Mouse (Mus musculus): ENCODE measurements around the gene Trem1.

Gene Trem1

DNA sequence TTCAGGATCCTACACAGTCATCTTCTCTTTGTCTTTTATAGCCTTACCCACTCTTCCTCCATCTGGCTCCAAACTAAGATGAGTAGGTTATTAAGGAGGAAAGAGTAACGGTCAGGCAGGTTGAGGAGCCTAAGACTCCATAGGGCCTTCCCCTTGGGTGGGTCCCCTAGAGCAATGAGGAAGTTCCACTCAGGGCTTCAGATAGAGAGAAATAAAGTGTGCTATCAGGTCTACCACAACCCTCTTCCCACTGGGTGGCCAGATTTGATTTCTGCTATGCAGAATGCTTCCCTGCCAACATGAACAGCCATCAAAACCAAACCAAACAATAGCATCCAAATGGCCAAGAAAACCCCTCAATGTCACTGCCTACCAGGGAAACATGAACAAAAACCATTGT is 35.0 kb downstream of the Trem1 start:
- in situ Hi-C loops (cut with MboI, MseI) = no loop called here

DNA sequence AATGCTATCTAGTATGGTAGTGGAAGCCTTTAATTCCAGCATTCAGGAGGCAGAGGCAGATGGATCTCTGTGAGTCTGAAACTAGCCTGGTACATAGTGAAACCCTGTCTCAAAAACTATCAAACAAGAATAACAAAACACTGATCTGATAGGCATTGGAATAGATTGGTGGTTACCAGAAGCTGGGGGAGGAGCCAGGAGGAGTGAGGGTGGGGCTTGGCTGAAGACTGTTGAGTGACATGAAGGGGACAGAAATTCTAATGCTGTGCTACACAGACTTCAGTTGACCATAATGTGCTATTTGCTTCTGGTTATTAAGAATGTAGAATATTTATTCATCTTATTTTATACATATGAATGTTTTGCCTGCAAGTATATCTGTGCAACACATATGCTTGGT is 35.7 kb downstream of the Trem1 start:
- in situ Hi-C loops (cut with MboI, MseI) = no loop called here

DNA sequence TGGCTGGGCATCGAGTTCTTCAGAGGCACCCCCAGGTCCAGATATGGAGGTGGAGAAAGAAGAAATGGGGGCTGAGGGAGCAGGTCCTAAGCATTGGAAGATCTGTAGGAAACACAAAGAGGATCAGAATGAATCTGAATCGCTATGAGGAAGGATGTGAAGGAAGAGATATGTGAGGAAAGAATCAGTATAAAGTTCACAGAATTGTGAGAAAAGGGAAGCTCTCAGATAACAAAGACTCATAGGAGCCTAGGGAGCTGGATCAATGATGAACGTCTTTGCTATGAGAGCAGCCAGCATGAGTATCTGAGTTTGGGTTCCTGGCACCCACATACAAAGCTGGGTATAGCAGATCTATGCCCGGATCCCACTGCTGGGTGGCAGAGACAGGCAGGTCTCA is 37.3 kb downstream of the Trem1 start:
- in situ Hi-C loops (cut with MboI, MseI) = loop anchor here (5.0 kb wide), 1 partner anchor 67 kb away; no protein-coding TSS in a partner anchor

DNA sequence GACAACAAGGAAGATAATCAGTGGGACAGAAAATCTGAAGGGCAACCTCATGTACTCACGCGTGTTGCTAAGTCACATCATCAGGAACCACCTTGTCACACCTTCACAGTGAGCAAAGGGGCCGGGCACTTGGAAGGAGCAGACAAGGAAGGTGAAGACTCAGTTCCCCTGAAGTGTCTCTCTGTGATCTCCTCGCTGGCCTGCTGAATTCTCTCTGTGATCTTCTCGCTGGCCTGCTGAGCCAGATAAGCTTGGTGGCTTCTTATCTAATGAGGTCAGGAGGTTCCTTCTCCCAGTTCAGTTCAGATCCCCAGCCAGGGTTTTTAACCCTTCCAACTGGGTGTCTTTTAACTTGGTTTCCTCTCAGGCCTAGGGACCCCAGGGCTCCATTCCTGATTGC is 39.6 kb downstream of the Trem1 start:
- in situ Hi-C loops (cut with MboI, MseI) = loop anchor here (5.0 kb wide), 1 partner anchor 65 kb away; no protein-coding TSS in a partner anchor

DNA sequence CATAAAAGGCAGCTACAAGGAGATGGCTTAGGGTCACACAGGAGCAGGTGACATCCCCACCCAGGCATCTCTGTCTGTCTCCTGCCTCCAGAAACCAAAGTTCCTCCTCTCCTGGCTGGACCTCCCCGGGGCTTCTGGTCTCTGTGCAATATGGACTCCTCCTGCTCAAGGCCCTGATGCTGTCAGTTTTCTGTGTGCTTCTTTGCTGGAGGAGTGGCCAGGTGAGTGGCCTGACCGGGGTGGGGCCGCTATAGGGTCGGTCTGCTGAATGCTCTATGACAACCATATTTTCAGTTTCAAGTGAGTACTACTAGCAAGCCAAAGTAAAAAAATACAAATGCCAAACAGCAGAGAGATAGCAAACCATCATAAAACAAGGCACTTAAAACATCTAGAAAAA is 40.0 kb downstream of the Trem1 start:
- in situ Hi-C loops (cut with MboI, MseI) = loop anchor here (5.0 kb wide), 1 partner anchor 65 kb away; no protein-coding TSS in a partner anchor

DNA sequence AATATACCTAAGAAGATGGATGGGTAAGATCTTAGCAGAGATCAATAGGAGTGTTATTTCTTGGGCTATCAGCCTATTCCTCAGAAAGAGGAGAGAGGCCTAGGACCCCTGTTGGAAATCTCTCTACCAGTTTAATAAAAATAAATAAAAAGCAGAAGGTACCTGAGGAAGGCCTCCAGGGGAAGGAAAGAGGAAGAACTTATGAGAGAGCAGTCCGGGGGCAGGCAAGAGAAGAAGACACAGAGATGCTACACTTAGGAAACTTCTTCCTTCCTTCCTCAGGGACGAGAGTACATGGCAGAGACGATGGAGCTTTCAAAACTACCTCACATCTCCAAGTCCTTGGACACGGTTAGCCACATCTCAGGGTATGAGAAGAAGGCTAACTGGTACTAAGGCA is 41.5 kb downstream of the Trem1 start:
- in situ Hi-C loops (cut with MboI, MseI) = loop anchor here (5.0 kb wide), 1 partner anchor 63 kb away; no protein-coding TSS in a partner anchor

DNA sequence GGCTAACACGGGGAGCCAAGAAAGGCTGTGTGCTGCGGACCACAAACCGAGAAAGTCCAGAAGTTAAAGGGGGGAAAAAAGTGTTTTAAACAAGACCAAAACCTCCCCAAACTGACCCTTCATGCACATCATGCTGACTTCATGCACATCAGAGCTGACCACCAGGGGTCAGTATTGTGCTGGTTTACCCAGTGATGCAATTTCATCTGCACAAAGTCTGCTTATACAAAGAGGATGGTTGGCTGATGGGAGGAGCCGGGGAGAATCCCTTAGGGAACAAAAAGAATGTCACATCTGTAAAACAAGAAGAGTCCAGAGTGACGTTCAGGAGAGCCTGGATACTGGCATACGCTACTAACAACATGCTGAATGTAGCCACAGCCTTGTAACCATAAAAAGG is 42.3 kb downstream of the Trem1 start:
- in situ Hi-C loops (cut with MboI, MseI) = loop anchor here (5.0 kb wide), 1 partner anchor 62 kb away; no protein-coding TSS in a partner anchor

DNA sequence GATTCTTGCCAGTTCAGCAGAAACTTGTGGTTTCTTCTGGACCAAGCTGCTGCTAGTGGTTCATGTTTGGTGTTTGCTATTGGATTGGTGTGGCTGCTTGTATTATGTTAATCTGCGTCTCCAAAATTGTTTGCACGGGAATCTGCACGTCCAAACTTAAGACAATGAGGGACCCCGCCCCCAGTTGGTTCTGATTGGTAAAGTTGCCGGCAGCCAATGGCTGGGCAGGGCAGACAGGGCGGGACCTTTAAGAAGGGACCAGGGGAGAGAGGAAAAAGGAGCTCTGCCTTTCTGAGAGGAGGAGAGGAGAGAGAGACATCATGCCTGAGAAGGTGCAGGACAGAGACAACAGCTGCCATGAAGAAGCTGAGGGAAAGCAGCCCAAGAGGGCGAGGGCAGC is 43.2 kb downstream of the Trem1 start:
- in situ Hi-C loops (cut with MboI, MseI) = no loop called here

DNA sequence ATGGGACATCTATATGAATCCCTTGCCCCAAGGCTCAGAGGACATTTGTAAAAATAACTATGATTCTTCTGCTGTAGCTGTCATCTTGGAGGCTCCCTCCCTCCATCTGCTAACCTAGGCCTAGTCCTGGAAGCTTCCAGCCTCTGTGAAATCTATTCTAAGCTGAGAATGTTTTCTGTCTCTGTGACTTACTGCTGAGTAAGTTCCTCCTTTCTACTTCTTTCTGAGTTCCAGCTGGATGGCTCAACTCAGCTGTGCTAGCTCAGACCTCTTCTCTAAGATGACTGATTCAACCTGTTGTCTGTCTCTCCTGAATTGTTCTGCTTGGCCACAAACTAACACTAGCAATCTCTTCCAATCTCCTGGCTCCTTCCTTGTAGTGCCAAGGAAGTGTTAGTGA is 45.8 kb downstream of the Trem1 start:
- in situ Hi-C loops (cut with MboI, MseI) = no loop called here

DNA sequence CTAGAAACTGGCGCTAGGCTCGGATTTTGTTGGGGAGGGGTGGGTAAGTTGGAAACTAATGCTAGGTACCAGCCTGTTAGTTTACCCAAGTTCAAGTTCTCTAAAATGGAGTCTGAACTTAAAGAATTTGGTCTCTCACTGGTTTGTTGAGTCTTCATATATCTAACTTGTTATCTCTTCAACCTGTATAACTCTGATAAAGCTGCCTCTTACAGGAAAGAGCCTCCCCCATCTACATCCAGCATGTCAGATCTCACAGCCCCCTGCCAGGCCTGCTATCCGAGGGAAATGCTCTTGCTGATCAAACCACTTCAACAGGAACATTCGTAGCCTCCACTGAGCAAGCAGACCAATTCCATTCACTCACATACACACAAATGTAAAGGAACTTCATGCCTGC is 46.4 kb downstream of the Trem1 start:
- in situ Hi-C loops (cut with MboI, MseI) = no loop called here

DNA sequence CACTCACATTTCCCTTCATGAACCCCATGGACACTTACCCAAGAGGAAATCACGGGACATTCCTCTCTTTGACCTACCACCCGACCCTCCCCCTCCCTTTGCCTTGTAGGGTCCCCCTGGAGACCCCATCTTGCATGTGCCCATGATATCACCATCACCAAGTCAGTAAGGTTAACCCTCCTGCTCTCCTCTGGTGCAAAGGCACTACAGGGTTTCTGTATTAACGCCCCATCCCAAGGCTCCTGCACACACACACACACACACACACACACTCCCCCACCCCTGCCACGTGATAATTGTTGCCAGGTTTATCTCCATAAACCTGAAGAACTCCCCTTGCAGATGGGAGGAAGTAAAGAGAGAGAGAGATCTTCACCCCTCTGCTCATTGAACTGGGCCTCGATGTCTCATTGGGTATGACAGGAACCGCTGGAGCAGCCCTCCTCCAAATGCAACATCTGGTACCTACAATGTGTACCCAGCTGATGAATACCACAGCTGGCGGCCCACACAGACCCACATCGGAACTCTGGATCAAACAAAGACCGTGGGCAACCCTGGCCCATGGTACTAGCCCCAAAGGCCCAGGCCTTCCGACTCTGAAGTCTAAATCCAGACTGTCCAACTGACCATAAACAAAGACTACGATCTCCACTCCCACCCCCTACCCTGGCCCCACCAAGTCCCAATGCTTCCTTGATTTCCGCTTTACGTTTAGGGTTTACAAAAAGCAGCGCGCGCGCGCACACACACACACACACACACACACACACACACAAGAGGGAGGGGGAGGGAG is 48.6 kb downstream of the Trem1 start:
- in situ Hi-C loops (cut with MboI, MseI) = no loop called here

DNA sequence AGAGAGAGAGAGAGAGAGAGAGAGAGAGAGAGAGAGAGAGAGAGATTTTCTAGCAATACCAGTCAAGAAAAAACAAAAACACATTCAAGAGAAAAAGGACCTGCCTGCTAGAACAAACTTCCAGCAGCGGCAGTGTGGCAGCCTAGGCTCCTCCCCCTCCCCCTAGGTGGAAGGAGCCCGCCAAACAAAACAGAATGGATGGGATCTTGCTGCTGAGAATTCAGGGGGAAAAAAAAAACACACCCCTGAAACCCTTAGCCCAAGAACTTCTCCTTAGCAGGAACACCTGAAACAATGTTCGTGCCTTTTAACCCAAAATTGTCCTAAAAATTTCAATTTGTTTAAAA is 49.1 kb downstream of the Trem1 start:
- in situ Hi-C loops (cut with MboI, MseI) = no loop called here

DNA sequence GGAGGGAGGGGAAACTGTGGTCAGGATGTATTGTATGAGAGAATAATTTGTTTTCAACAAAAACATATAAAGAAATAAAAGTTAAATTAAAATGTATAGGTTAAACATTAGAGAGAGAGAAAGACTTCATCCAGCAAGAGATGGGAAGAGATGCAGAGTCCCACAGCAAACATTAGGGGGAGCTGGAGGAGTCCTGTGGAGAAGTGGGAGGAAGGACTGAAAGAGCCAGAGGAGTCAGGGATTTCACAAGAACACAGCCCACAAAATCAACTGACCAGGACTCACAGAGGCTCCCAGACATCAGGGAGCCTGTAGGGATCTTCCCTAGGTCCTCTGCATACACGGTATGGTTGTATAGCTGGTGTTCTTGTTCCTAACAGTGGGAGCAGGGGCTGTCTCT is 54.2 kb downstream of the Trem1 start:
- in situ Hi-C loops (cut with MboI, MseI) = no loop called here

DNA sequence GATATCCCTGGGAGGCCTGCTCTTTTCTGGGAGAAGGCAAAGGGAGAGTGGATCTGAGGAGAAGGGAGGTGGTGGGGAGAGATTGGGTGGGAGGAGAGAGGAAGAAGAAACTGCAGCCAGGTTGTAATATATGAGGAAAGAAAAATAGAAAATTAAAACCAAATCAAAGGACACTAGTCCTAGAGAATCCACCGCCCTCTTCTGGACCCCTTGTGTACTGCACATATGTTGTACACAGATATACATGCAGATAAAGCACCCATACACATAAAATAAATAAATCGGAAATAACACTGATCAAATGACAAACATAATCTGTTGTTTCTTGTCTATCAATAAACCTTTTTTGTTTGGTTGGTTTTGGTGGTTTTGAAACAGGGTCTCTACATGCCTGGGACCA is 54.7 kb downstream of the Trem1 start:
- in situ Hi-C loops (cut with MboI, MseI) = no loop called here

DNA sequence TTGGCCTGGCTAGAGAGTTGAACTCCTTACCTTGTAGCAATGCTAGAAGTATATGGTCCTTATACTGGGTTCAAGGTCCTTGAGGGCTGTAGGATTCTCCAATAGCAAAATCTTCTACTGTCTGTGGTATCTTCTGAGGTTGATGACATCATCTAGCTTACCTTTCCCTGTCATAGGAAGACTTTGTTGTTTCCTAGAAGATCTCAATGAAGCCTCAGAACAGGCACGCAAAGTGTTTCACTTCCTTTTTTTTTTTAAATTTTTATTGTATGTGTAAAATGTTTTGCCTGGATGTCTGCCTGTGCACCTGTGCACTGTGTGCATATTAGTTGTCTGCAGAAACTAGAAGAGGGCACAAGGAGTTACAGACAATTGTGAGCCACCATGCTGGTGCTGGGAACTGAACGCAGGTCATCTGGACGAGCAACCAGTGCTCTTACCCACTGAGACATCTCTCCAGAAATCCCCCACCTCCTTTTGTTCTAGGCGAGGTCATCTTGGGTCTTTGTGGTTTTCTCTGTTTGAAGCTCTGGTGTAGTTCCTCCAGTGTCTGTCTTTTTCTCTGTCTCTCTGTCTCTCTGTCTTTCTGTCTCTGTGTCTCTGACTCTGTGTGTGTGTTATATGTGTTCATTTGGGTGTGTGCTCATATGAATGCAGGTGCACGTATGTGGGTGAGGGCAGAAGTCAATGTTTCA is 61.1 kb downstream of the Trem1 start:
- in situ Hi-C loops (cut with MboI, MseI) = no loop called here
